Comparison of ENCODE assay signal across 8 mouse cellular contexts in the genomic region with DNA sequence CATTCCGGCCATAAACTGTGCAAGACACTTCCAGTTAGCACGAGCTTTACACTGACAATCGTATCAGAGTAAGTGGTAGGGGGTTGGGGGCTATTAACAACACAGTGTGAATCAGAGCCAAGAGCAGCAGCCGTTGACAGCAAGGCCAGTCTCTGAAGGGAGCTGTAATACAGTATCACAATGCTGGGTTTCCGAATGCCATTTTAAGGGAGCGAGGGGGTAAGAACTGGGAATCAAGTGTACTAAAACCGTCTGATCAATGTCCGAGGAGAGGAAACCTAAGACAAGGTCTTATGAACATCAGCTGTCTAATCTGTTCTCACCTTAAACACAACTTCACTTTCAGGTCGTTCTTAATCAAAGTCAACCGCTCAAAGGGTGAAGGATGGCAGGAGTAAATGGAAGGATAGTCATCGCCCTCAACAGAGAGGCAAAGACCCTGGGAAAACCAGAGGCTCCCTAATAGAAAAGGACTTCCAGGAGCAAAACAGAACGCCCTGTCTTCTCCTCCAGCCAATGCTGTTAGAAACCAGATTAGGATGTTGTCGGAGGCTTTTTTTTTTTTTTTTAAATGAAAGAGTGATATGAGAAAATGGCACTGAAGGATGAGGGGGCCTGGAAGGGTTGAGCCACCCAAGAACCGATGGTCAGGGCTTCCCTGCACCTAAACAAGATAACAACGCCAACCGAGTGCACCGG. TPM values are rescaled to one million over a fixed set of nuclear protein-coding genes. Genes with fewer than 3 reads are reported as not detected.
DNase-seq lines count a peak whose midpoint lies in the region; ATAC-seq and TF ChIP-seq lines count a peak whose summit lies in the region.

No protein-coding gene starts in this region.

- no peaks in the 10 kb centered on the region for H3K9me3 ChIP-seq in forebrain, embryonic 15.5 days
- no peaks in the 10 kb centered on the region for H3K9me3 ChIP-seq in intestine, postnatal 0 days (ENCODE audit: control insufficient read depth)
- no peaks in the 10 kb centered on the region for H3K9me3 ChIP-seq in liver, embryonic 11.5 days (ENCODE audit: control insufficient read depth, low read length)
- no peaks in the 10 kb centered on the region for H3K9me3 ChIP-seq in neural tube, embryonic 14.5 days (ENCODE audit: control insufficient read depth, low read length)

- H3K4me3 ChIP-seq in forebrain, embryonic 15.5 days: peak overlapping the region; percentile 98
- peak overlapping the region; percentile 90 for H3K4me3 ChIP-seq in intestine, postnatal 0 days (ENCODE audit: low read depth, low read length)
- H3K4me3 ChIP-seq in liver, embryonic 11.5 days (ENCODE audit: low read depth, low read length): peak overlapping the region; percentile 96
- H3K4me3 ChIP-seq in neural tube, embryonic 14.5 days (ENCODE audit: low read depth, low read length): peak overlapping the region; percentile 77

- no peaks in the 10 kb centered on the region for H3K27me3 ChIP-seq in forebrain, embryonic 15.5 days
- no peaks in the 10 kb centered on the region for H3K27me3 ChIP-seq in intestine, postnatal 0 days (replicated peaks; ENCODE audit: control insufficient read depth, insufficient read depth, low read length)
- no peaks in the 10 kb centered on the region for H3K27me3 ChIP-seq in liver, embryonic 11.5 days (replicated peaks; ENCODE audit: control insufficient read depth, insufficient read depth, low read length)
- no peaks in the 10 kb centered on the region for H3K27me3 ChIP-seq in neural tube, embryonic 14.5 days (ENCODE audit: control insufficient read depth, insufficient read depth, low read length)

- peak overlapping the region; percentile 76 for H3K4me2 ChIP-seq in forebrain, embryonic 15.5 days (replicated peaks)
- peak overlapping the region; percentile 65 for H3K4me2 ChIP-seq in intestine, postnatal 0 days (replicated peaks; ENCODE audit: low read depth)
- peak overlapping the region; percentile 76 for H3K4me2 ChIP-seq in liver, embryonic 11.5 days
- H3K4me2 ChIP-seq in neural tube, embryonic 14.5 days (ENCODE audit: low read depth, low read length): peak overlapping the region; percentile 75

- 1% methylated on average over 17 of the region's 17 CpGs for WGBS in forebrain, embryonic 15.5 days
- 2% methylated on average over 17 of the region's 17 CpGs for WGBS in intestine, postnatal 0 days
- 3% methylated on average over 17 of the region's 17 CpGs for WGBS in liver, embryonic 11.5 days
- WGBS in neural tube, embryonic 14.5 days: under 1% methylated on average over 17 of the region's 17 CpGs

- peak; percentile 18; the same call in 1 of the 2 replicates for ATAC-seq in forebrain, embryonic 15.5 days (replicated peaks)
- no peak for ATAC-seq in intestine, postnatal 0 days
- ATAC-seq in liver, embryonic 11.5 days (replicated peaks; ENCODE audit: low FRiP score): no peak
- ATAC-seq in neural tube, embryonic 14.5 days (ENCODE audit: low read depth): no peak; the same call in 1 of the 2 replicates

- TF ChIP-seq CTCF in intestine, postnatal 0 days (IDR thresholded peaks at IDR 0.05; ENCODE audit: low read depth): no peak

- peak overlapping the region; percentile 90 for H3K9ac ChIP-seq in forebrain, embryonic 15.5 days (replicated peaks)
- H3K9ac ChIP-seq in intestine, postnatal 0 days (ENCODE audit: low read depth, low read length): peak overlapping the region; percentile 78
- peak overlapping the region; percentile 90 for H3K9ac ChIP-seq in liver, embryonic 11.5 days (ENCODE audit: low read depth, low read length)
- H3K9ac ChIP-seq in neural tube, embryonic 14.5 days (replicated peaks; ENCODE audit: low read depth, low read length): peak overlapping the region; percentile 80

- peak overlapping the region; percentile 89 for H3K27ac ChIP-seq in forebrain, embryonic 15.5 days (replicated peaks)
- peak overlapping the region; percentile 77 for H3K27ac ChIP-seq in intestine, postnatal 0 days (ENCODE audit: low read depth, low read length)
- H3K27ac ChIP-seq in liver, embryonic 11.5 days (ENCODE audit: low read depth, low read length): peak overlapping the region; percentile 83
- H3K27ac ChIP-seq in neural tube, embryonic 14.5 days (ENCODE audit: low read depth, low read length): peak overlapping the region; percentile 86

- DNase-seq in lung, adult 18-20 months: peak; percentile 2 to 6
- no peak for DNase-seq in lung, postnatal 25 days (ENCODE audit: low spot score)
- DNase-seq in cerebellum, adult 11-12 months: peak; percentile 35
- DNase-seq in liver, embryonic 11.5 days (ENCODE audit: low spot score): peak; percentile 35
- DNase-seq in gastrocnemius, postnatal 25 days: no peak

- no peaks in the 10 kb centered on the region for H3K36me3 ChIP-seq in forebrain, embryonic 15.5 days
- H3K36me3 ChIP-seq in intestine, postnatal 0 days (ENCODE audit: control insufficient read depth, insufficient read depth): no peaks in the 10 kb centered on the region
- no peaks in the 10 kb centered on the region for H3K36me3 ChIP-seq in liver, embryonic 11.5 days (ENCODE audit: control insufficient read depth, insufficient read depth, low read length)
- no peaks in the 10 kb centered on the region for H3K36me3 ChIP-seq in neural tube, embryonic 14.5 days (ENCODE audit: control insufficient read depth, insufficient read depth, low read length)

- H3K4me1 ChIP-seq in forebrain, embryonic 15.5 days: peaks cover 27% of the 10 kb centered on the region
- H3K4me1 ChIP-seq in intestine, postnatal 0 days (replicated peaks; ENCODE audit: control insufficient read depth, insufficient read depth, low read length): no peaks in the 10 kb centered on the region
- peaks cover 3% of the 10 kb centered on the region for H3K4me1 ChIP-seq in liver, embryonic 11.5 days (replicated peaks; ENCODE audit: control insufficient read depth, insufficient read depth, low read length)
- 0 out of 2 replicates have a peak, but pooled peaks cover 6% of the 10 kb centered on the region for H3K4me1 ChIP-seq in neural tube, embryonic 14.5 days (ENCODE audit: control insufficient read depth, insufficient read depth, low read length)

RNA-seq across cellular contexts. Expression of a gene that starts 1.0 kb away (rescaled TPM):
- 9.1 and 9.8 TPM in 2 replicates for polyA plus RNA-seq in forebrain, embryonic 15.5 days (2015; fragmentation: Nextera tagmentation; extraction: Ambion mirVana)
- 3.5 and 3.7 TPM in 2 replicates for polyA plus RNA-seq in intestine, postnatal 0 days (2015; fragmentation: Nextera tagmentation; extraction: Ambion mirVana)
- 7.9 and 10.9 TPM in 2 replicates for polyA plus RNA-seq in liver, embryonic 11.5 days (2014; fragmentation: Nextera tagmentation; extraction: Ambion mirVana)
- polyA plus RNA-seq in neural tube, embryonic 14.5 days (2014; fragmentation: Nextera tagmentation; extraction: Ambion mirVana): 20.2 and 21.1 TPM in 2 replicates
- total RNA-seq in gastrocnemius, postnatal 25 days (2021): 1 to 10 TPM; 9.2 to 9.4 TPM

RNA-seq across cellular contexts. Expression of a gene that starts 31.3 kb away (rescaled TPM):
- 0.57 and 0.70 TPM in 2 replicates for polyA plus RNA-seq in forebrain, embryonic 15.5 days (2015; fragmentation: Nextera tagmentation; extraction: Ambion mirVana)
- 0.23 and 0.24 TPM in 2 replicates for polyA plus RNA-seq in intestine, postnatal 0 days (2015; fragmentation: Nextera tagmentation; extraction: Ambion mirVana)
- 0.26 TPM in 1 of 2 replicates, not detected in the other for polyA plus RNA-seq in liver, embryonic 11.5 days (2014; fragmentation: Nextera tagmentation; extraction: Ambion mirVana)
- polyA plus RNA-seq in neural tube, embryonic 14.5 days (2014; fragmentation: Nextera tagmentation; extraction: Ambion mirVana): 1.2 and 1.3 TPM in 2 replicates
- not detected for total RNA-seq in gastrocnemius, postnatal 25 days (2021)

Comparison
In these comparisons a context has a peak if more than half of its experiments do, and no peak if none do; other contexts are left out.
1. DNase-seq: peak in lung, adult 18-20 months (2 of 2), cerebellum, adult 11-12 months (single experiment) and liver, embryonic 11.5 days (single experiment); none in lung, postnatal 25 days (single experiment) and gastrocnemius, postnatal 25 days (single experiment).
2. Peak in every context shown above with its lines, with median percentiles within 50 percentile points of each other: H3K27ac ChIP-seq, H3K4me2 ChIP-seq, H3K4me3 ChIP-seq and H3K9ac ChIP-seq.